Mouse (Mus musculus) olfactory bulb, adult 2 months (tissue): ENCODE results near the gene Il1r1.

Experiments used
- CTCF ChIP-seq: fragments of 200-500 bp; IDR thresholded peaks from 2 replicates; pipeline ENCODE4 v1.5.1; 2012; ENCODE audit warnings: low read depth, mild to moderate bottlenecking, low read length, moderate library complexity; ENCODE audit not compliant: insufficient read depth
- POLR2A ChIP-seq: fragments of 200-500 bp; IDR thresholded peaks from 2 replicates; pipeline ENCODE4 v1.6.1; 2012; ENCODE audit warnings: mild to moderate bottlenecking, low read depth, low read length, moderate library complexity; ENCODE audit not compliant: insufficient read depth

- no peak for TF ChIP-seq CTCF
- no peak for TF ChIP-seq POLR2A
Observed at GRCm38 (mm10) chr1:40265301-40265835, 40.5 kb downstream of the Il1r1 start.
